Mouse (Mus musculus) liver, embryonic 16.5 days (tissue): ENCODE measurements around the gene Pmm2. TPM values are rescaled to one million over a fixed set of nuclear protein-coding genes. Genes with fewer than 3 reads are reported as not detected.

Source experiments
- ATAC-seq: fragments of 200-750 bp; cut with Nextera tagmentation; 2 replicates; pipeline ENCODE4 v1.8.0; 2017; ENCODE audit warnings: low read depth, mild to moderate bottlenecking, moderate number of reproducible peaks, moderate library complexity
- H3K27ac ChIP-seq: fragments of 300-500 bp; sonication (generic); 2 replicates; pipeline ENCODE4 v1.5.1; 2014; ENCODE audit warnings: mild to moderate bottlenecking, low read length
- H3K27me3 ChIP-seq: fragments of 300-500 bp; sonication (generic); 2 replicates; pipeline ENCODE4 v1.6.1; 2014; ENCODE audit warnings: low read depth, low read length, mixed read lengths; ENCODE audit not compliant: control insufficient read depth, insufficient read depth
- H3K36me3 ChIP-seq: fragments of 300-500 bp; sonication (generic); 2 replicates; pipeline ENCODE4 v1.6.1; 2014; ENCODE audit warnings: mild to moderate bottlenecking; ENCODE audit not compliant: control insufficient read depth, insufficient read depth
- H3K4me1 ChIP-seq: fragments of 300-500 bp; sonication (generic); 2 replicates; pipeline ENCODE4 v1.6.1; 2014; ENCODE audit warnings: low read depth, low read length, mixed read lengths; ENCODE audit not compliant: control insufficient read depth
- H3K4me2 ChIP-seq: fragments of 300-500 bp; sonication (generic); 2 replicates; pipeline ENCODE4 v1.6.1; 2014; ENCODE audit warnings: low read depth, low read length, mixed read lengths
- H3K4me3 ChIP-seq: fragments of 300-500 bp; sonication (generic); 2 replicates; pipeline ENCODE4 v1.5.1; 2014; ENCODE audit warnings: low read depth, mild to moderate bottlenecking, low read length
- H3K9ac ChIP-seq: fragments of 300-500 bp; sonication (generic); 2 replicates; pipeline ENCODE4 v1.6.1; 2014; ENCODE audit warnings: low read depth, low read length
- H3K9me3 ChIP-seq: fragments of 300-500 bp; sonication (generic); replicated peaks from 2 replicates; pipeline ENCODE4 v1.6.1; 2016; ENCODE audit warnings: low read length; ENCODE audit not compliant: control insufficient read depth
- WGBS: fragments of 180-500 bp; shearing (Covaris S2); extraction: QIAGEN DNeasy Blood & Tissue Kit; methylation state at CpG from one replicate; pipeline ENCODE4 v1.1.7; 2014; ENCODE audit not compliant: insufficient replicate concordance; 5-methylcytosine and 5-hydroxymethylcytosine counted together
- polyA plus RNA-seq: library from polyadenylated mRNA; unstranded; fragments of >200 nt; fragmentation: Nextera tagmentation; extraction: Ambion mirVana; gene quantifications from 2 replicates; pipeline ENCODE4 v1.2.1, GENCODE M21; 2015

Gene Pmm2
- polyA plus RNA-seq, 1 experiment from 2014 or later, result 29.5 TPM

DNA sequence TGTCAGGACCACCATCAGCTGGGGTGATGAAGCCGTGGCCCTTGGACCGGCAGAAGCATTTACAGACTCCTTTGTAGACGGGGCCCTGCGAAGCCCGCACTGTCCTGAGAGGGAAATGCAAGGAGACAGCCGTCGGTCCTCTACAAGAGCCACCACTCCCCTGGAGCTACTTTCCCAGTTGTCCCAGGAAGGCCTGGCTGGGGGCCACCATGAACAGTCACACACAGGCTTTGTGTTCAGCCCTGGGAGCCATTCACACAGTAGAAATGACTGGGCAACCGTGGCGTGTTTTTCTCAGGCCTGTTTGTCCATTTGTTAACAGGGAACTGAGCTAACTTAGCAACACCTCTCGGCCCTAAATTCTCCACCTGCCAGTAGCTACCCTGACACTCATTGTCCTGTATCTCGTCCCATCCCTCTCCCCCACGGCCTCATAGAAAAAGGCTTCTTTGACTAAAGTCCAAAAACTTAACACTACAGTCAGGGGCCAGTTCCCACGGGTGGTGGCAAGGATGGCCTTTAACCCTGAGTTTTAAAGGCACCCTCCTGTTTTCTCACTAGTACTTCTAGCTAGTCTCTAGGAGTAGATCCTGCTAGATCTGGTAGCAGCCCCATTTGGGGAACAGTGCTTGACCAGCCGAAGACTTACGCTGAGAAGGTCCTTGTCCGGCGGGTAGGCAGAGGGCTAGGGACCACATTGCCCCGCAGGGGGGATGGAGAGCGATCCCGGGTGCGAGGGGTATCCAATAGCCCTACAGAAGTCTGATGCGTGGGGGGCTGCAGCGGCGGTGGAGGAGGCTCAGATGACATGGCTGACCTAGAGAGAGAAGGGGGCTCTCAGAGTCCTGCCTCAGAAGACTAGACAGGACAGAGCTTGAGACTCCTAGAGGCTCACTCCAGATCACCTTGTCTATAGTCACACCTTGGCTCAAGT, 26.4 kb downstream of the Pmm2 start:
- Histone ChIP-seq H3K27me3 (no peaks in the 10 kb centered on the region), H3K4me1 (peaks cover 41% of the 10 kb centered on the region), H3K9ac (no peak overlapping the region), H3K9me3 (no peaks in the 10 kb centered on the region), H3K36me3 (peaks cover 51% of the 10 kb centered on the region), H3K4me2 (no peak overlapping the region), H3K27ac (no peak overlapping the region; the same call in 1 of the 2 replicates), H3K4me3 (no peak overlapping the region)
- 83% methylated on average over 24 of the region's 24 CpGs for WGBS
- no peak for ATAC-seq

DNA sequence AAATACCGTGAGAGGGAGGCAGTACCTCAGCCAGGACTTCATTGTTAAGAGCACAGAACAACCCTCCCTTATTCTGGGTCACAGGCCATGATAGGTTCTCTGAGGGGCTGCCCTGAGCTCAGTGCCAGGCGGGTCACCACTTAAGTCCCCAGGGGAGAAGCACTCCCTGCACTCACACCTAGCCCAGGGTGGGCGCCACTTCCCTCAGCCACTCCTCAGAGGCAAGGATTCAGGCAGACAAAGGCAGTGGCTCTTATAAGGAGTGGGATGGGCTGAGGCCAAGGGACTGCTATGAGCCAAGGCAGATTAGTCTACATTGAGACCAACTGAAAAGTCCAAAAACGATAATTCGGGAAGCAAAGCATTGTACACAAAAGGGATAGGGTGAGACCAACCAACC, 27.9 kb downstream of the Pmm2 start:
- Histone ChIP-seq H3K9me3 (no peaks in the 10 kb centered on the region), H3K27me3 (no peaks in the 10 kb centered on the region), H3K4me2 (no peak overlapping the region), H3K27ac (no peak overlapping the region), H3K9ac (no peak overlapping the region), H3K4me3 (no peak overlapping the region), H3K4me1 (peaks cover 56% of the 10 kb centered on the region), H3K36me3 (peaks cover 38% of the 10 kb centered on the region)
- WGBS, result 88% methylated on average over 5 of the region's 5 CpGs
- ATAC-seq, result no peak

GRCm38 (mm10) chr16:8666452-8666851, 29.0 kb downstream of the Pmm2 start:
- peak overlapping the region; percentile 1; the same call in 1 of the 2 replicates for H3K27ac ChIP-seq
- H3K36me3 ChIP-seq, result peaks cover 31% of the 10 kb centered on the region
- H3K9ac ChIP-seq, result no peak overlapping the region
- H3K4me2 ChIP-seq, result no peak overlapping the region
- H3K4me3 ChIP-seq, result no peak overlapping the region
- peaks cover 61% of the 10 kb centered on the region for H3K4me1 ChIP-seq
- ATAC-seq, result no peak
- 20% methylated on average over 2 of the region's 2 CpGs for WGBS
- no peaks in the 10 kb centered on the region for H3K27me3 ChIP-seq
- H3K9me3 ChIP-seq, result no peaks in the 10 kb centered on the region

- H3K36me3 ChIP-seq, result peaks cover 23% of the 10 kb centered on the region
- peak overlapping the region; percentile 28 for H3K4me2 ChIP-seq
- no peak for ATAC-seq
- no peak overlapping the region for H3K4me3 ChIP-seq
- peak overlapping the region; percentile 30; the same call in 1 of the 2 replicates for H3K9ac ChIP-seq
- WGBS, result 69% methylated on average over 7 of the region's 7 CpGs
- H3K9me3 ChIP-seq, result no peaks in the 10 kb centered on the region
- H3K27me3 ChIP-seq, result no peaks in the 10 kb centered on the region
- peaks cover 61% of the 10 kb centered on the region for H3K4me1 ChIP-seq
- peak overlapping the region; percentile 23 for H3K27ac ChIP-seq
Observed at GRCm38 (mm10) chr16:8667261-8667660, 29.8 kb downstream of the Pmm2 start.

GRCm38 (mm10) chr16:8667814-8668213, 30.3 kb downstream of the Pmm2 start:
- H3K27ac ChIP-seq, result 0 out of 2 replicates have a peak overlapping the region, but pooled peaks have one; percentile 31
- peak overlapping the region; percentile 28 for H3K4me2 ChIP-seq
- no peaks in the 10 kb centered on the region for H3K27me3 ChIP-seq
- no peak overlapping the region for H3K4me3 ChIP-seq
- ATAC-seq, result no peak
- 60% methylated on average over 4 of the region's 4 CpGs for WGBS
- no peaks in the 10 kb centered on the region for H3K9me3 ChIP-seq
- H3K4me1 ChIP-seq, result peaks cover 65% of the 10 kb centered on the region
- H3K36me3 ChIP-seq, result peaks cover 17% of the 10 kb centered on the region
- no peak overlapping the region for H3K9ac ChIP-seq

DNA sequence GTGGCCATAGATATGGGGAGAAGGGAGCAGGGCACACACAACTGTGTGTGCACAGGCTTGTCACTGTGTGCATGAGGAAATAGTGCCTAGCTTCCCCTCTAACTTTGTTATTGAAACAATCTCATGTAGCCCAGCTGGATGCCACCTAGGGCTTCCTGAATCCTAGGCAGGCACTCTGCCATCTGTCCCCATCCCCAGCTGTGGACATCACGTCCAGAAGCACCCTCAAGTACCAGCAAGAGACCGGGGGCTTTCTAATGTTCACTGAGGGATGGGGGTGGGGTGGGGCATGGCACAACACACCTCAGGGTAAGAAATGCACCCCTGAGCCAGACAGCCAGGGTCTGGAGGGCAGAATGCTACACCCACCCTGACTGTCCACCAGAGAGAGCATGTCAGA, 30.9 kb downstream of the Pmm2 start:
- Histone ChIP-seq H3K4me3 (no peak overlapping the region), H3K36me3 (peaks cover 14% of the 10 kb centered on the region), H3K9ac (no peak overlapping the region), H3K27me3 (no peaks in the 10 kb centered on the region), H3K9me3 (no peaks in the 10 kb centered on the region), H3K27ac (no peak overlapping the region), H3K4me1 (peaks cover 71% of the 10 kb centered on the region), H3K4me2 (no peak overlapping the region)
- 91% methylated on average over 2 of the region's 2 CpGs for WGBS
- no peak for ATAC-seq

DNA sequence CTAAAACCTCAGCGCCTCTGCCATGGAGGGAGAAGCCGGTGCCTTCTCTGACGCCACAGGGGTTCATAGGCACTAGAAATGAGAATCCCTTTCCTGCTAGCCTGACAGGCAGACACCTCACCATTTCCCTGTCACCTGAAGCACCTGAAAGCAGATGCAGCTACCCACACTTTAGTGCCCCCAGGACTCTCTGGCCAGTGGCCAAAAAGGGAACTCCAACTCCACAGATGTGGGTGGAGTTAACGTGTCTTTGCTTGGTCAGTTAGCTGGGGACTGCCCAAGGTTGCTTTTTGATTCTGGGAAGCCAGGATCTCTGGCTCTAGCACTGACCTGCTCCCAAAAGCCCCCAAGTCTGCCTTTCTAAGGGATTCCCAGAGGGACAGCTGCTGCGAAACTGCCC, 32.0 kb downstream of the Pmm2 start:
- peak overlapping the region; percentile 81 for H3K4me3 ChIP-seq
- no peak for ATAC-seq
- no peak overlapping the region; the same call in 1 of the 2 replicates for H3K27ac ChIP-seq
- H3K9me3 ChIP-seq, result no peaks in the 10 kb centered on the region
- H3K36me3 ChIP-seq, result peaks cover 7% of the 10 kb centered on the region
- peak overlapping the region; percentile 84; the same call in 1 of the 2 replicates for H3K9ac ChIP-seq
- H3K4me2 ChIP-seq, result peak overlapping the region; percentile 75
- H3K27me3 ChIP-seq, result no peaks in the 10 kb centered on the region
- 68% methylated on average over 5 of the region's 5 CpGs for WGBS
- peaks cover 78% of the 10 kb centered on the region for H3K4me1 ChIP-seq

DNA sequence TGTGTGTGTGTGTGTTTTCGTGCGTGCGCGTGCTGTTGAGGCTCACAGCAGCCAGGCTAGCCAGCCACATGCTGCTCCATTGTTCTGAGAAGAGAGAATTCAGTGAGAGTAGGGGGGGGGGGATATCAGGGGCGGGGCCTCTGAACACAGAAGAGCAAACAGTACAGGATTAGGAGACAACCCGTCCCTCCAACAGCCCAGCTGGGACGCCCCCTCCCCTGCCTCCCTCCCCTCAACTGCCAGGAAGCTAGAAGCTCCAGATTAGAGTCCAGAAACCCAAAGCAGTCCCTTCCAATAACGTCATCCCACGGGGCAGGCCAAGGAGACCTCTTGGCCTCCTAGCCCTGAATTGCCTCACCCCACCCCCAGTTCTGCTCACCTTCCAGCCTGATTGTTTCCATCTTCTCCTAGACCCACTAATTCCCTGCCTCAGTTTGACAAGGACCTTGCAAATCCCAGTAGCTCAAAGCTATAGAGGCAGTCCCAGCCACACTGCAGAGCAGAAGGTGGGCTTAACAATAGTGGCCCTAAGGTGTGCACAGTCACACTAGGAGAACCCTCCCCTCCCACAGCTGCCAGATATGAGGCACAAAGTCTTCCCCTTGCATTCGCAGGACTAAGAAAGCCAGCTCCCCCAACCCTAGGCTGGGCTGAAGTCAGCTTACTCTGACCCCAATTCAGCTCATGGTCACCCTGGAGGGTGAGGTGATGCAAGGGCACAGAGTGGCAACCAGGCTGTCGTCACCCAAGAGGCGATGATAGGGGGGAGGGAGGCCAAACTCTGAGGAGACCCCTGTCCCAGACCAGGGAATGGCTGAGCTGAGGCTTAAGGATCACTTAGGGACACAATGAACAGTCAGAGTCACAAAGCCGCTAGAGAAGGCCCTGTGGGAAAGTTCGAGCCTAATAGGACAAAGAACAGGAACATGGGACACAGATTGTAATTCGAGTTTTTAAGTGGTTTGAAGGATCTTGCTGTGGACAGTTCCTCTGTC, 32.9 kb downstream of the Pmm2 start:
- 28% methylated on average over 15 of the region's 15 CpGs for WGBS
- Histone ChIP-seq H3K36me3 (peaks cover 7% of the 10 kb centered on the region), H3K27me3 (no peaks in the 10 kb centered on the region), H3K27ac (peak overlapping the region; percentile 90), H3K4me3 (peak overlapping the region; percentile 81), H3K9ac (peak overlapping the region; percentile 84), H3K9me3 (no peaks in the 10 kb centered on the region), H3K4me2 (peak overlapping the region; percentile 75), H3K4me1 (peaks cover 83% of the 10 kb centered on the region)
- ATAC-seq, result no peak
